Mouse (Mus musculus) T-helper 17 cell (primary cell): ENCODE measurements at regions not wholly inside any gene's neighbourhood (a gene's known extent, or its start where the extent isn't known, plus 50 kb on each side); places are given as distances from the start of the nearest gene placed in this dataset.

Experiments used
- in situ Hi-C, 2 experiments: fragments of 300-600 bp; cut with MboI, MseI; formaldehyde crosslinking; loops; 1 replicate in 1 of 2; 2 replicates in 1 of 2; pipeline ENCODE4 v1.15.1; 2025; ENCODE audit warnings: high pct_unique_total_duplicates in 2 of 2

GRCm38 (mm10) chr13:107709828-107710227, 334.4 kb upstream of the Smim15 start:
- in situ Hi-C loops, result no loop called here

GRCm38 (mm10) chr13:107703736-107704135, 340.5 kb upstream of the Smim15 start:
- in situ Hi-C loops, result no loop called here

- in situ Hi-C loops, result no loop called here
Measured at GRCm38 (mm10) chr13:107700268-107701139, 343.7 kb upstream of the Smim15 start.

GRCm38 (mm10) chr13:107699251-107699650, 345.0 kb upstream of the Smim15 start:
- in situ Hi-C loops, result no loop called here

- in situ Hi-C loops, result no loop called here
Measured at GRCm38 (mm10) chr13:107698345-107698744, 345.9 kb upstream of the Smim15 start.

- in situ Hi-C loops, result no loop called here
Measured at GRCm38 (mm10) chr13:107692123-107692830, 352.0 kb upstream of the Smim15 start.

GRCm38 (mm10) chr13:107688972-107689371, 355.3 kb upstream of the Smim15 start:
- in situ Hi-C loops, result loop anchor here in 1 of 2 experiments (10.0 kb wide), 1 partner anchor 376 kb away; no protein-coding TSS in a partner anchor

- in situ Hi-C loops, result loop anchor here in 1 of 2 experiments (10.0 kb wide), 1 partner anchor 380 kb away; no protein-coding TSS in a partner anchor
Measured at GRCm38 (mm10) chr13:107685231-107685630, 359.0 kb upstream of the Smim15 start.

- in situ Hi-C loops, result loop anchor here in 1 of 2 experiments (10.0 kb wide), 1 partner anchor 381 kb away; no protein-coding TSS in a partner anchor
Measured at GRCm38 (mm10) chr13:107683909-107684308, 360.3 kb upstream of the Smim15 start.

- in situ Hi-C loops, result loop anchor here in 1 of 2 experiments (10.0 kb wide), 1 partner anchor 383 kb away; no protein-coding TSS in a partner anchor
Measured at GRCm38 (mm10) chr13:107681719-107682118, 362.5 kb upstream of the Smim15 start.

GRCm38 (mm10) chr13:107678860-107679259, 365.4 kb upstream of the Smim15 start:
- in situ Hi-C loops, result no loop called here

GRCm38 (mm10) chr13:107677091-107677470, 367.2 kb upstream of the Smim15 start:
- in situ Hi-C loops, result no loop called here

GRCm38 (mm10) chr13:107676310-107677090, 367.7 kb upstream of the Smim15 start:
- in situ Hi-C loops, result no loop called here

- in situ Hi-C loops, result no loop called here
Measured at GRCm38 (mm10) chr13:107672166-107672565, 372.1 kb upstream of the Smim15 start.

- in situ Hi-C loops, result no loop called here
Measured at GRCm38 (mm10) chr13:107668509-107668908, 375.7 kb upstream of the Smim15 start.

- in situ Hi-C loops, result no loop called here
Measured at GRCm38 (mm10) chr13:107665775-107666174, 378.5 kb upstream of the Smim15 start.

GRCm38 (mm10) chr13:107664197-107664596, 380.0 kb upstream of the Smim15 start:
- in situ Hi-C loops, result no loop called here

- in situ Hi-C loops, result no loop called here
Measured at GRCm38 (mm10) chr13:107663745-107664144, 380.5 kb upstream of the Smim15 start.

GRCm38 (mm10) chr13:107661414-107661813, 382.8 kb upstream of the Smim15 start:
- in situ Hi-C loops, result no loop called here

- in situ Hi-C loops, result no loop called here
Measured at GRCm38 (mm10) chr13:107645865-107646645, 398.2 kb upstream of the Smim15 start.
